Mouse (Mus musculus) monocyte, adult 5-6 weeks (primary cell): Measurements from ENCODE around the gene D630003M21Rik. TPM values are rescaled to one million over a fixed set of nuclear protein-coding genes. Genes with fewer than 3 reads are reported as not detected.

Source experiments
- ATAC-seq: fragments of 153-309, 156-312 bp; replicated peaks from 2 replicates; pipeline ENCODE4 v1.8.0; 2017; ENCODE audit warnings: mild to moderate bottlenecking; ENCODE audit not compliant: low TSS enrichment, insufficient number of reproducible peaks, severe bottlenecking, poor library complexity, low FRiP score
- total RNA-seq: library from RNA; stranded (forward); fragments of 200-1000, 200-491, 200-594 nt; gene quantifications from 3 replicates; pipeline ENCODE4 v1.2.3, GENCODE M21; 2017

The D630003M21Rik gene
- total RNA-seq, 1 experiment from 2014 or later: not detected

DNA sequence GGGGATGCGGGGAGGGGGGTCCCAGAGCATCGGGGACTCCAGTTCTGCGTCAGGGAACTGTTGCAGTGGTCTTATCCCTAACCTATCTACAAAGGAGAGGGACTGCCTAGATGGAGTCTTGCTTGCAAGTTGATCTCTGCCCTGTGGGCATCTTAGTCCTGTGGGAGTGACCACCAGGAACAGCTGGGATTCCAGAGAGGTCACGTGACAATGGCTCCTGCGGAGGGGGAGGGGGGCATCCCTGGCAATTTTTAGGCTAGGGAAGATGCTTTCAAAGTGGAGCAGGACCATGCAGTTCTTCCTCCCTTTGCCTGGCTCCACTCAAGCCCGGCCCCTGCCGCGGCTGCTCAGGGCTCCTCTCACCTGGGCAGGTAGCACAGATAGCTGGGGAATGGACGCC is 19.2 kb downstream of the D630003M21Rik start:
- ATAC-seq: no peak

DNA sequence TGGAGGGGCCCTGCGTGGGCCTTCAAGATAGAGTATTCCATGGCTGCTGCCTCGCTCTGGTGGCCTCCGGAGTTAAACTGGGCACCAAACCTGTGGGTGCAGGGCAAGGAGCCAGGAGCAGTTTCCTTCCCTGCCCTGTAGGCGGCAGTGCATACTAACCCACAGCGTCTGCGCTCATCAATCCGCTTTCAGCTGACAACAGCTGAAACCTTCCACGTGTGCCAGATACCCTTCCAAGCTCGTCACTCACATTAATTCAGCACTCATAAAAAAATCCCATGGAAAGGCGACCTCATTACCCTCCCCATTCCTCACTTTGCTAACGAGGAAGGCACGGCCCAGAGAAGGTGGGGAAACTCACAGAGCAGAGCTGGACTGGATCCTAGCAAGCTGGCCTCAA is 21.2 kb downstream of the D630003M21Rik start:
- peak; percentile 45; the same call in 1 of the 2 replicates for ATAC-seq

DNA sequence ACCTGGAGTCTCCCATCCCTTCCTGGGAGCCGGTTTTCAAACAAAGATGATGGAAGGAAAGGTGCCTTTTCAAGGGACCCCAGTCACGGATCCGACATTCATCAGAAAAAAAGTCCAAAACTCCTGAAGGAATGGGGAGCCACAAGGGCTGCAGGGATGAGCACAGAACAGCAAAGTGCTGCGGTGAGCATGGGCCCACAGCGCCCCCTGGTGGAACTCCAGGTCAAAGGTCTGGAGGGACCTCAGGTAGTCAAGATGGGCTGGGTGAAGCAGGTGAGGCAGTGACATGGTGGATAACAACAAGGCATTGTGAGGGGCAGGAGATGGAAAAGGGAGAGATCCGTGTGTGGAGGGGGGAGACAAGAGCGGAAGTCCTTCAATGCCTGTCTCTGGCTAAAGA is 24.9 kb downstream of the D630003M21Rik start:
- ATAC-seq: peak; percentile 59

DNA sequence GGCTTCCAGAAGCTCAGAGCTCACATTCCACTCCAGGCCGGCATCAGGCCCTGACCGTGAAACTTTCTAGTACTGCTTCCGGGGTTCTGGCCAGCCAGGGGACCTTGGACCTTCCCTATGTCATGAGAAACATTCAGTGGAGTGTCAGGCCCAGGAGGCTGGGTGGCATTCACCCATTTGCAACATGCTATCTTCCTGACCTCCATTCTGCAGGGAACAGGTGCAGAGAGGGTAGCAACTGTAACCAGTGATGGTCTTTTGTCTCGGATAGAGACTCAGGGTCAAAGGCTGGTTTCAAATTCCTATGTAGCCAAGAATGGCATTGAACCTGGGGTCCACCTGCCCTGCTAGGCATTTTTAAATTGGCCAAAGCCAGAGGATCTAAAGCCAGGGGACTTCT is 25.3 kb downstream of the D630003M21Rik start:
- ATAC-seq: no peak

DNA sequence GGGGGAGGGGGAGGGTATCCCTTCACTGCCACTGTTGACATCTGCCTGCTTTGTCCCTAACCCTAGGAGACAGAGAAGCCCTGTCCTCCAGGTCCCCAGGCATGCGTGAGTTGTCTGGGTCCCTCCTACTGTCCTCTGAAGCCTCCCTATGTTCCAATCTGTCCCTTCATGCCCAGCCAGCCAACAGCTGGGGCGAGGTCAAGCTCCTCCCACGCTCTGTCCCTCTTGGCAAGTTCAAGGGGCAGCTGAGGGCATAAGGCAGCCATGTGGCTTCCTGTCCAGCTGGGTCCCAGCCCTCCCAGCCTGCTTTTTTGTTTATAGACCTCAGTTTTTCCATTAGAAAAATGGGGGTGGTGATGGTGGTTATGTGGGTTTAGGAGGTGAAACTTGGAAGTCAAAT is 29.7 kb downstream of the D630003M21Rik start:
- ATAC-seq: no peak

DNA sequence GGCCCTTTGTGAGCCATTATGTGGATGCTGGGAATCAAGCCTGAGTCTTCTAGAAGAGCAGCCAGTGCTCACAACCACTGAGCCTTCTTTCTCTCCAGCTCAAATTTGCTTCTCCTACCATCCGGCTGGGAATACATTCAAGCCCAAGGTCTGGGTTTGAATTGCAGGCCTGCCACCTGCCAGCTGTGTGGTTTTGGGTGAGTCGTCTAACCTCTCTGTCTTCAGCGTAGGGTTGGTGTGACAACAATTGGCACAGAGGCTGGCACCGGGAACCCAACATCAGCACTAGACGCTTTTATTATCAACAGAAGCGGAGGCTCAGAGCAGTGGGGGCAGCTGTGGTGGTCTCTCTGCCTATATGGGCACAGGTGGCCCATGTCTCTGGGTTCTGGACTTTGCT is 30.2 kb downstream of the D630003M21Rik start:
- no peak for ATAC-seq

DNA sequence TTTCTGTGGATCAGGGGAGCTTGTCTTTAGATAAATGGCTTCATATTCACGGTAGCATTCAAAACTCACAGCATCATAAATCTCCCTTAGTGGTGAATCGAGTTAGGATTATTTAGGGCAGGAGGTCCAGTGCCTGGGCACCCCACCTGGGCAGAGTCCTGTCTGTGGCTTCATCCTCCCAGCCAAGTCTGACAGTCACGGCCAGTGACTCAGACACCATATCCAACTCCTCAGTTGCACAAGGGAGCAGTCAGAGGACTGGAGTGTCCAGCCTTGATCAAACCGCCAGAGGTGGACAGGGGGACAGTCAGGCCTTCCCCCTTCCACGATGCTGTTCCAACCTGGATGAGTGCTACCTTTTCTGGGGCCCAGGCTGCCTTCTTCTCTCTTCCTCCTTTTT is 31.1 kb downstream of the D630003M21Rik start:
- ATAC-seq: no peak

DNA sequence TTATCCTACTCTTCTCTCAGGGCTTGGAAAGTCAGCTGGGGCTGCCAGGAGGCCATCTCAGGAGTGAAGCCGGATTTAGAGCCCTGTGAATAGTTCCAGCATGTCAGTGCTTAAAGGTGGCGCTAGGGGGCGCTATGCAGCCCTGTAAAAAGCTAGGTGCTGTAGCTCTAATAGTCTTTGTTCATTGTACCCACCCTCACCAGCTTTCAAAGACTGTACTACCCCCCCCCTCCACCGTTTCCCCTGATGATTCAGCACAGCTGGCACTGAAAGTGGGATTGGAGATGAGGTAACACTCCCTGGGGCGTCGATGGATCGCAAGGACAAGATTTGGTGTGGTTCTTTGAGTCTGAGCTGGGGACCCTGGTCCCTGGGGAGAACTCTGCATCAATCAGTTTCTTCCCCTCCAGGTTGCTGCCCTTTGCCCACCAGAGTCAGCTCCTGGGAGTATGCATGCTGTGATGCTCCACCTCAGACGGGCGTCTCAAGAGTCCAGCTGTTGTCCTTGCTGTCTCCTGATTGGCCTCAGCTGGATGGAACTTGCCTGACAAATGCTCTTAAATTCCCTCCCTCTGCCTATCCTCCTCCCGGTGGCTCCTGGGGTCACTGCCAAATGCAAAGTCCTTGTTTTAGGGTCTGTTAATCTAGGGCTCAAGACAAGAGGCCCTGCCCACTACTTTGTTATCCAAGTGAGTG is 33.9 kb downstream of the D630003M21Rik start:
- 0 out of 2 replicates have a peak, but pooled peaks have one; percentile 37 for ATAC-seq

DNA sequence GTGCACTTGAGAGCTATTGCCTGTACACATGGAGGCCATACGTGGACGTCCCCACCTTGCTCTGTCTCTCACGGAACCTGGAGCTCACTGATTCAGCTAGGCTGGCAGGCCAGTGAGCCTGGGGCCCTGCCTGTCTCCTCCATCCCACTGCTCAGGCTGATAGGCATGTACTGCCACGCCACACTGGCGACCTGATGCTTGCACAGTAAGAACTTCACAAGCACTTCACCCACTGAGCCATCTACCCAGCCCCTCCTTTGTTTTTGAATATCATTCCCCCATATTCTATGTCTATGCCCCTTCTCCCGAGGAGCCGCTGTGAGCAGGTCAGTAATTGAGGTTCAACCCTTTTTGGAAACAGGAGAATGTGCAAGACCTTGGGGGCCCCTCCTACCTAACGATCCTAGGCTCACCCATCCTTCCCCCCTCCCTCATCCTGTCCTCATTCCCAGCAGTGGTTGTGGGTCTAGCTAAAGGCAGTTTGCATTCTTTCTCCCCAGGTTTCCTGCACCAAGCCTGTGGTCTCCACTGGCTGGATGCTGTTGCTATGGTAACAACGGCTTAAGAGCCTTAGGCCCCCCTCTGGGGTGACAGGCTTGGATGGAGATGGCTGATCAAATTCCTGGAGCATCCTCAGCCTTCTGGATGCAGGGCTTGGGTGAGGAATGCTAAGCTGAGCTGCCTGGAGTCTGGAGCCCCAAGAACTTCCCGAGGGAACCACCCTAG is 35.2 kb downstream of the D630003M21Rik start:
- ATAC-seq: no peak

DNA sequence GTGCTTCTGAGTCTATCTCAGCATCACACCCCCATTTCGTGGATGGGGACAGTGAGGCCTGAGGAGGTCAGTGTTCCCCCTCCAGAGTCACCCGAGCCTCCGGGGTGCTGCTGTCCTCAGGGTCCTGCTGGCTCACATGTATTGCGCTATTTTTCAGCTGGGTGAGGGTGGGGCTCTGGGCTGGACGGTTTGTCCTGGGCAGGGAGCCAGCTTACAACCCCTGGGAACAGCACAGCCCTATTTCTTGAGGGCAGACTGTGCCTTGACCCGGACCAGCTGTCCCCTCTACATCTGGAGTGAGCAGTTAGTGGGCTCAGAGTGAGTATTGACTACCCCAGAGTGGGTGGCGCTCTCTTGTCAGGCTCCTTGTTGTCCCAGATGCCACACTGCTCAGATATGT is 37.9 kb downstream of the D630003M21Rik start:
- no peak for ATAC-seq

DNA sequence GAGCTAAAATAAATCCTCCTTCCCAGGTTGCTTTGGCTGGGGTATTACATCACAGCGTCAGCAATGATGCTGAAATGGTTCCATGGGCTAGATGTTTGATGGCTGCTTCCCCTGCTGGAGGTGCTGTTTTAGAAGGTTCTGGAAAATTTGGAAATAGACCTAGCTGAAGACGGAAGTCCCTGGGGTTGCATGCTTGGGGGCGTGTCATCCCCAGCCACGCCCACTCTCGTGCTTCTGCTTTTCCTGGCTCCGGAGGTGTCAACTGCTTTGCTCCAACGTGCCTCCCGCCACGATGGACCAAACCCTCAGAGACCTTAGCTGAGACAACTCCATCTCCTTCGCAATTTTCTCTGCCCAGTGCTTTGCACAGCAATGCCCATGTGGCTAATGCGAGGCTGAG is 39.6 kb downstream of the D630003M21Rik start:
- peak; percentile 54 for ATAC-seq

DNA sequence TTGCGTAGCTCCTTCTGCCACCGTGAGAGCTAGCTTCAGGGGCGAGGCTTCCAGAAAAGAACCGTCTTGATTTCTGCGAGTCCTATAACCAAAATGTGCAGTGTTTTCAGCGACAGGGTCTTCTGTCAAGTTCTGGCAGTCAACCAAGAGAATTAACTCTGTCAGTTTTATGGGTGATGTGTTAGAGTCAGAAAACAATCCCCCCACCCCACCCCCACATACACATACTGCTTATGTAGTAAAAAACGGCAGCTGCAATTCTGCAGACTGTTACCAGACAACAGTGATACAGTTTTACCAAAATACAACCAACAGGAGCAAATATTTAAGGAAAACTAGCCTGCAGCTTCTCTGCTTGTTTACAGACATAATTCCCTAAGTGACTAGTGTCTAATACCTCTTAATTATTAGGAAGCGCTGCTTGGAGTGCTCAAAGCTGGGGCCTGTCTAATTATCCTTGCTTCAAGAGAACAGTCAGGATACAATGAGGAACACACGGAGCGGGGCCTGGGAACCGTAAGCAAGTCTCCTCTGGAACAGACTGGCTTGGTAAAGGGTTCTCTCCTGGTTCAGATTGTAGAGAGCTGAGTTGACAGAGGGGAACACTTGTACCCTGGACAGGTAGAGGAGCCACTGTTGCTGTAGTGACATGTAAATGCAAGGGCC is 42.7 kb downstream of the D630003M21Rik start:
- no peak for ATAC-seq

DNA sequence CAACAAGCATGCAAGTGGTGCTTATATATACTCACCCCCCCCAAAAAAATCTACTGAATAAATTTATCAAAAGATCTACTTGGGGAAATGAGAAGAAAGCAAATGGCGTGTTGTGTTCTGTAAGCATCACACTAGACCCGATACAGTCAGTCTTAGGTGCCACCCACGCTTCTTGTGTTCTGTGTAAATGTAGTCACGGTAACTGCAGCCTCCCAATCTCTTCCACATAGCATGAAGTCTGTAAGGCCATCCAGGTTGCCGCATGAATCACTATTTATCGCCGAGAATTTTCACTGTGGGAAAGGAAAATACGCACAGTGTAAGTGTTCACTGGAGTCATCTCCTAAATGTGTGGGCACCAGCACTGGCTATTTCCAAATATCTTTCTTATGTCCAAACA is 45.8 kb downstream of the D630003M21Rik start:
- ATAC-seq: no peak

DNA sequence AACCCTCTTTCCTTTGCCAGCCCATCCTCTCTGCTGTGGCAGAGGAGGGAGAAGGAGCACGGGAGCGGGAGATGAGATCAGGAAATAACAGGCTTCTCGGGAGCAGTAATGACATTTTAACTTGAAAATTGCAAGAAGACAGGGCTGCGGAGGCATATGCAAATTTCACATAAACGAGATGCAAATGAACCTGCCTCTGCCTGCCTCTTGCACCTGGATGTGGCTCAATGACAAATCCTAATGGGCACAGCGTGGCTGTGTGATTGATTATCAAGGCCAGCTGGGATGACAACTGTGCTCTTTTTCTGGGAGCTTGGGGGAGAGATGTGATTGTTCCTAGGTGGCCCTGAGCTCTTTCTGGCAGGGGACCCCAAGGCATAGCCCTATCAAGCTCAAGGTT is 47.1 kb downstream of the D630003M21Rik start:
- ATAC-seq: no peak

DNA sequence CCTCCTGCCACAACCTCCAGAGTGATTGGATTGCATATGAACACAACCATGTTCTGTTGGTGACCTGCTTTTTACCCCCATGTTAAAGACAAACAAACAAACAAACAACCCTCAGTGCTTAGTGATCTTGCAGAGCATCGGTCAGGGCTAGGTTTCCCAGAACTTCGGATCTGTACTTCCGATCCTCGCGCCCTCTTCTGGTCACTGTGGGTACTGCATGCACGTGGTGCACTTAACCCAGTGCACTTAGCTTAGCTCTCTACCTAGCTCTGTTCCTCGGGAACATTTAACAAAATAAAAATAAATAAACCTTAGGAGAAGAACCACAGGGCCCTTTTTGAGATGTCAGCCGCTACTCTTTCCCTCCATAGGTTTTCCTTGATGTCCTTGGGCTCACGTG is 48.2 kb downstream of the D630003M21Rik start:
- ATAC-seq: 0 out of 2 replicates have a peak, but pooled peaks have one; percentile 21

DNA sequence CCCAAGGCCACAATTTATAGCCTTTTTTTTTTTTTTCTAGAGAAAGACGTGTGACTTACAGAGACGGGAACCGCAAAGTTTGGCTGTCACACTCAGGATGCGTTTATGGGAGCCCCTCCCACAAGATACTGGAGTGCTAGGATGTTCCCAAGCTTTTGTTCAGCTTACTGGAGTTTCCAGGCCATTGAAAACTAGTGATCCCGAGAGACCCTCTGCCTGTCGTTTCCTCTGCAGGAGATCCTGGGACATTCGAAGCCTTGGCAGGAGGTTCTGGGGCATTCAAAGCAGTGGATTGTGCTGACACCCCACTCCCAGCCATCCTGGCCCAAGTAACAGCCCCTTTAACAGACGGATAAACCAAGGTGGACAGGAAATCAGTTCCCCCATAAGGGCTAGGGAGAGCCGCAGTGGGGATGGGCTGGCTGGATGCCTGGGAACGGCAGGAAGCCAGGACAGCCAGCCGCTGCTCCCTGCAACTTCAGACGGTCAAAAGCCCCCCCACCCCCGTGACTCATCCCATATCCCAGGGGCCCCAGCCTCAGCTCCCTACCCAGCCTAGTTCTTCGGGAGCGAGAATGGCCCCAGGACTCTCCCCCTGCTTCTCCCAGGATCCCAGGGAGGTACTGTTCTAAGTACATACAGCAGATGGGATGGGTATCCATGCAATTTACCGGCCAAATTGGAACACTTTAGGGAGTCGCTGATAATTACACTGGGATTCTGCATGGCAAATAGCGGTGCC is 49.5 kb downstream of the D630003M21Rik start:
- ATAC-seq: no peak

DNA sequence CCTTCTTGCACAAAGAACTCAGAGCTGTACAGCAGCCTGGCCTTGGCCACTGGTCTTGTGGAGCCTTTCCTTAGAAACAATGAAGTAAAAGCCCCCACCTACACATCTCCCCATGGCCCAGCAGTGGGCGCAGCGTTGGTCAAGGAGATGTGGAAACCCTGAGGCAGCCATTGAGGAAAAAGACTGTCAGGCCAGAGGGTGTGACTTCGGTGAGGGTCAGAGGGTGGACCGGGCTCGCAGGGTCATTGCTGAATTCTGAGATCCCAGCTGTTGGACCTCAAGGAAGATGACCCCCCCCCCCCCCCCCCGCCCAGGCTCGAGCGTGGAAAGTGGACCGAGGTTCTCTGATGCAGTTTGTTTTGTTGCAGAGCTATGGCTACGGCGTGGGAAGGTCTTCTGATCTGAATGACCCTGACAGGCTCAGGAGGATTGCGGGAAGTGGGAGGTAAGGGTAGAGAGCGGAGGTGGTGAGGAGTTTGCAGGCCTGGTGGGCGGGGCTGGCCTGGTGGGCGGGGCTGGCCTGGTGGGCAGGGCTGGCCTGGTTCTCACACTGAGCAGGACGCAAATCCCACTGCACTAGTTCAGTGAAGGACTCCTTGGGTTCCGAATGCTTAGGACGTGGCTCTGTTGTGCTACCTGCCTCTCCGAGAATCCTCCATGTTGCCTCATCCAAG is 50.2 kb downstream of the D630003M21Rik start:
- ATAC-seq: 0 out of 2 replicates have a peak, but pooled peaks have one; percentile 8

DNA sequence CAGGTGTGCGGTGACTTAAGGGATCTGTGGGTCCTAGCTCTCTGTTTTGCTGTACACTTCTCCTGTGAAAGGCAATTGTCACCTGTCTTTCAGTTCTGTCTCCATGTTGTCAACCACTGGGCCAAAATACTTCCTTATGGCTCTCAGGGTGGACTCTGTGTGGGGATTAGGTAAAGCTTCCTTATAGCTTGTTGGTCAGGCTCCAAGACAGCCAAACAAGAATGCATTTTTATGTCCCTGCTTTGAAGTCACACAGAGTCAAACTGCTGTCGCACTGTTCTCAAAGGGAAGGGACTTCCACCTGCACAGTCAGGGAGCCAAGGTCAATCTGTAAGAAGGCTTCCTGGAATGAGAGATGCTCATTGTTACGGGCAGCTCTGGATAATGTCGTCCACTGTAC is 50.9 kb downstream of the D630003M21Rik start:
- ATAC-seq: no peak

DNA sequence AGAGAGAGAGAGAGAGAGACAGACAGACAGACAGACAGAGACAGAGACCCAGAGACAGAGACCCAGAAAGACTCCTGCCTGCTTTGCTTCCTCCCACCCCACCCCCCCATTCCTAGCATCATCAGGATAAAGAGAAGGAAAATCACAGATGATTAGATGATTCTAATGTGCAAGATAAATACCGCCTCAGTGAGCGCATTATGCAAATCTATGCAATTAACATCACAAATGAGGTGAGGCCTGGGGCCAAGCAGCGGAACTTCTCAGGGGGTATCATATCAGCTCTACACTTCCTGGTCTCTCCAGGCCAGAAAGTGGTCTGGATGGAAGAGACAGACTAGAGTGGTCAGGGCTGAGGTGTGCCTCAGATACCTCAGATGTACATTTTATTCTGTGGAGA is 51.4 kb downstream of the D630003M21Rik start:
- ATAC-seq: no peak
